Mouse (Mus musculus): ENCODE measurements around the gene Rpf1.

DNA sequence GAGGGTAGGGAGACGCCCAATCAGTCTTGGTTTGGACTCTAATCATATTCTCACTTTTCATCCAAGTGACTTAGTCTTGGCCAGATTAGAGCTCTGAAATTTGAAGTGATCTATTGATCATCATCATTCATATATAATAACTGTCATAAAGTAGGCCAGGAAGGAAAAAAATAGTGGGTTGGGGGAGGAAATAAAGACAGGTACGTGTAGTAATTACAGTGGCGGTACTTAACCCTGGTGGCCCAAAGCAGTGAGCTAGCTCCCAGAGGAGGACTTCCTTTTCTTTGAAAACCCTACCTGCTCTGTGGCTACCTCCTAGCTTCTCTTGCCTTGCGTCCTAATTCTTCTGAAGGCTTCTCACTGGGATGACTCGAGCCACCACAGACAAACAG is 20.4 kb downstream of the Rpf1 start:
- TF ChIP-seq CTCF (IDR thresholded peaks at IDR 0.05; ENCODE audit: low read depth, low read length): no peak
- no peak for TF ChIP-seq TAL1 (conservative IDR thresholded peaks at IDR 0.05; ENCODE audit: low read depth, low read length)

Data from G1E (cell line).